Mouse (Mus musculus) thymus, postnatal 0 days (tissue): ENCODE results near the gene Zfp62. TPM values are rescaled to one million over a fixed set of nuclear protein-coding genes. Genes with fewer than 3 reads are reported as not detected.

Source experiments
- polyA plus RNA-seq: library from polyadenylated mRNA; unstranded; fragments of >200 nt; fragmentation: Nextera tagmentation; extraction: Ambion mirVana; gene quantifications from 2 replicates; pipeline ENCODE4 v1.2.1, GENCODE M21; 2015

Zfp62 gene
- polyA plus RNA-seq, 1 experiment from 2014 or later = 36.1 TPM

Other genes starting within 250 kb of the Zfp62 start
- 0.25 and 0.36 TPM in 2 replicates for gene Olfr56, start 224.4 kb upstream of the Zfp62 start, polyA plus RNA-seq
- gene 9930111J21Rik1, start 223.9 kb upstream of the Zfp62 start, polyA plus RNA-seq = 1.8 and 2.1 TPM in 2 replicates
- gene Gm12185, start 211.1 kb upstream of the Zfp62 start, polyA plus RNA-seq = 0.93 and 1.2 TPM in 2 replicates
- gene Tgtp1, start 209.1 kb upstream of the Zfp62 start, polyA plus RNA-seq = 59.3 and 61.7 TPM in 2 replicates
- gene 9930111J21Rik2, start 152.1 kb upstream of the Zfp62 start, polyA plus RNA-seq = 1.1 and 1.5 TPM in 2 replicates
- gene Tgtp2, start 139.1 kb upstream of the Zfp62 start, polyA plus RNA-seq = 58.7 and 59.3 TPM in 2 replicates
- gene Ifi47, start 126.7 kb upstream of the Zfp62 start, polyA plus RNA-seq = 87.1 and 88.7 TPM in 2 replicates
- gene Olfr1396, start 88.4 kb upstream of the Zfp62 start, polyA plus RNA-seq = 0.10 and 0.16 TPM in 2 replicates
- not detected in 2 replicates for gene Olfr1395, start 61.0 kb upstream of the Zfp62 start, polyA plus RNA-seq
- gene Olfr1394, start 48.9 kb upstream of the Zfp62 start, polyA plus RNA-seq = not detected in 2 replicates
- gene Btnl9, start 16.1 kb upstream of the Zfp62 start, polyA plus RNA-seq = 1.1 and 1.7 TPM in 2 replicates
- 82.0 and 82.7 TPM in 2 replicates for gene Mgat1, start 40.9 kb downstream of the Zfp62 start, polyA plus RNA-seq
- gene Olfr1393, start 75.0 kb downstream of the Zfp62 start, polyA plus RNA-seq = not detected in 2 replicates
- gene Olfr1392, start 82.0 kb downstream of the Zfp62 start, polyA plus RNA-seq = not detected in 2 replicates
- gene Olfr10, start 101.4 kb downstream of the Zfp62 start, polyA plus RNA-seq = not detected in 2 replicates
- not detected in 2 replicates for gene Olfr1391, start 119.5 kb downstream of the Zfp62 start, polyA plus RNA-seq
- not detected in 2 replicates for gene Olfr1390, start 131.9 kb downstream of the Zfp62 start, polyA plus RNA-seq
- not detected in 2 replicates for gene Olfr1389, start 219.8 kb downstream of the Zfp62 start, polyA plus RNA-seq
- gene Olfr1388, start 233.3 kb downstream of the Zfp62 start, polyA plus RNA-seq = 0.04 and 0.05 TPM in 2 replicates